Mouse (Mus musculus): ENCODE measurements around the gene Atl2.

DNA sequence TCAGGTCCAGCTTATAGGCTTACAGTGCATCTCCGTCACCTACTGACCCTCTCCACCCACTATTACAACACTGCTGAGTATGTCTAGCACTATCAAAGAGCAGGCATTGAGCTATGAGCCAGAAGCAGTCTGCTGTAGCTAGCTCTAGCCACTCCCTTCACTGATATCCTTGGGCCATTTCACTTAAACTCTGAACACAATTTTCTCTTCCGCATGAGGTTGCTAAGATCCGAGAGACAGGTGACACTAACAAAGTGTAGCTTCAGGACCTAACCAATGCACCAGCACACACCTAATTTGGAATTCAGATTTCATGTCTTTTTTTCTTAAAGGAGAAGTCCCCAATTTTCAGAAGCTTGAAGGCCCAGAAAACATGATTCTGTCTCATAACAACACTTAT is 30.6 kb upstream of the Atl2 start:
- TF ChIP-seq CTCF (IDR thresholded peaks at IDR 0.05; ENCODE audit: low read depth) (no peak), EP300 (IDR thresholded peaks at IDR 0.05; ENCODE audit: low read depth) (peak; percentile 40; the same call in 1 of the 2 replicates)
